Mouse (Mus musculus): ENCODE results near the gene Gm9918. TPM values are rescaled to one million over a fixed set of nuclear protein-coding genes. Genes with fewer than 3 reads are reported as not detected.

Gene Gm9918
- polyA plus RNA-seq (2015; fragmentation: Nextera tagmentation; extraction: Ambion mirVana): 0.06 TPM in 1 of 2 replicates, not detected in the other

GRCm38 (mm10) chr15:102270274-102270960, at the start of gene Gm9918:
TSS of gene Gm9918 (plus strand) at chr15:102270563.

DNA sequence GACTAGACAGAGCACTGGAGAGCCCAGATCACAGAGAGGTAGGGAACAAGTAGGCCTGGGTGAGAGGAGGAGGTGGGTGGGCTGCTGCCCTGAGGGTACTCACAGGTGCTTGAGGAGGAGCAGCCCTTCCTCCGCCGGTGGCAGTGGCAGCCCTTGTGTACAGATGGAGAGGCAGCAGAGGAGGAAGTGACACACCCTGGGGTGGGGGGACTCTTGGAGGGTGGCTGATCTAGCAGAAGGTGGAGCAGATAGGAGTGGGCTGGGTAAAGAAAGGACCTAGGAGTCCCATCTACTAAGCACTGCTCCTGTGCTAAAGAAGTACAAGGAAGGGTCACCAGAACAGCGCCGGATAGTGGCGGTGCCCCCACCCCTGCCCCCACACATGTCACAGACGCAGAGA, 38.6 kb upstream of the Gm9918 start, which contains the start of gene Itgb7:
Gene Itgb7 (minus strand): TSS at position 197 of the 400 bp plus-strand sequence.

GRCm38 (mm10) chr15:102257202-102258075, 12.9 kb upstream of the Gm9918 start, which contains the start of gene Rarg:
TSS of gene Rarg (minus strand) at chr15:102257517.

DNA sequence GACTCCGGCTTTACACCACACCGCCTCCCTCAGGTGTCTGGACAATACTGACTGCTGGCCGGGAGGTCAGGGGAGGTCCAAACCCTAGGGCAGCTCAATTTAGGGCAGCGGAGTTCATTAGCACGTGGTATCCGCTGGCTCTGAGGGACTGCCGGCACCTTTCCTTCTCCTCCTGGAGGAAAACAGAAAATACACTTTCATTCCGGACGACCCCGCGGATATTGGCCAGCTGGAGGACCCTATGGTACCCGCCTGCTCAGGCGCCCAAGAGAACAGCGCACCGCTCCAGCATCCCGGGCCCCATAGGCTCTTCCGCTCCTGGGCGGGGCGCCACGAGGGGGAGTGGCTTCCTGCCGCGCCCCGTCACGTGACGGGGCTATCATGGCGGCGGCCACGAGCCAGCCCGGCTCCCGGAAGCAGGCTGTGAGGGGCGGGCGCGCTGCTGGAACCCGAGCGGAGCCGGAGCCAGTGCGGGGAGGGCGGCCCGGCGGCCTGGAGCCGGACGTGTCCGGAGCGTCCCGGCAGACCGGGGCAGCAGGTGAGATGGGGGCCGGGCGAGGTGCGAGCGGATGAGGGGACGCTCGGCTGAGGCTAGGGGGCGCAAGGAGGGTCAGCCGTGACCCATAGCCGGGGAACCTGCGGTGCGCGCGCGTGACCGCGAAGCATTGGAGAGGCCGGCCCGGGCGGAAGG, 8.9 kb downstream of the Gm9918 start, which contains the start of gene Mfsd5:
Gene Mfsd5 (plus strand): TSS at position 363 of the 691 bp plus-strand sequence.

GRCm38 (mm10) chr15:102295633-102296367, 25.4 kb downstream of the Gm9918 start, which contains the start of gene Espl1:
TSS of gene Espl1 (plus strand) at chr15:102296266.

Other genes with a start within 250 kb of the Gm9918 start
- gene Krt18, start 242.4 kb upstream of the Gm9918 start, polyA plus RNA-seq (2015; fragmentation: Nextera tagmentation; extraction: Ambion mirVana): 5.0 and 6.7 TPM in 2 replicates
- 49.4 and 56.1 TPM in 2 replicates for gene Eif4b, start 196.8 kb upstream of the Gm9918 start, polyA plus RNA-seq (2015; fragmentation: Nextera tagmentation; extraction: Ambion mirVana)
- 19.1 and 21.2 TPM in 2 replicates for gene Tns2, start 170.2 kb upstream of the Gm9918 start, polyA plus RNA-seq (2015; fragmentation: Nextera tagmentation; extraction: Ambion mirVana)
- gene Spryd3, start 134.3 kb upstream of the Gm9918 start, polyA plus RNA-seq (2015; fragmentation: Nextera tagmentation; extraction: Ambion mirVana): 11.7 and 13.3 TPM in 2 replicates
- gene Igfbp6, start 126.2 kb upstream of the Gm9918 start, polyA plus RNA-seq (2015; fragmentation: Nextera tagmentation; extraction: Ambion mirVana): 60.7 and 79.8 TPM in 2 replicates
- gene Soat2, start 120.0 kb upstream of the Gm9918 start, polyA plus RNA-seq (2015; fragmentation: Nextera tagmentation; extraction: Ambion mirVana): 0.14 and 0.22 TPM in 2 replicates
- 25.8 and 26.2 TPM in 2 replicates for gene Zfp740, start 67.3 kb upstream of the Gm9918 start, polyA plus RNA-seq (2015; fragmentation: Nextera tagmentation; extraction: Ambion mirVana)
- 37.1 and 53.2 TPM in 2 replicates for gene Csad, start 65.8 kb upstream of the Gm9918 start, polyA plus RNA-seq (2015; fragmentation: Nextera tagmentation; extraction: Ambion mirVana)
- 1.8 and 2.2 TPM in 2 replicates for gene Itgb7, start 38.6 kb upstream of the Gm9918 start, polyA plus RNA-seq (2015; fragmentation: Nextera tagmentation; extraction: Ambion mirVana)
- gene Rarg, start 13.0 kb upstream of the Gm9918 start, polyA plus RNA-seq (2015; fragmentation: Nextera tagmentation; extraction: Ambion mirVana): 8.4 and 11.5 TPM in 2 replicates
- 30.0 and 37.6 TPM in 2 replicates for gene Mfsd5, start 8.9 kb downstream of the Gm9918 start, polyA plus RNA-seq (2015; fragmentation: Nextera tagmentation; extraction: Ambion mirVana)
- 2.5 and 3.5 TPM in 2 replicates for gene Espl1, start 25.7 kb downstream of the Gm9918 start, polyA plus RNA-seq (2015; fragmentation: Nextera tagmentation; extraction: Ambion mirVana)
- 270 and 314 TPM in 2 replicates for gene Pfdn5, start 55.6 kb downstream of the Gm9918 start, polyA plus RNA-seq (2015; fragmentation: Nextera tagmentation; extraction: Ambion mirVana)
- gene Myg1, start 61.1 kb downstream of the Gm9918 start, polyA plus RNA-seq (2015; fragmentation: Nextera tagmentation; extraction: Ambion mirVana): 30.0 and 30.5 TPM in 2 replicates
- 11.4 and 14.4 TPM in 2 replicates for gene Aaas, start 80.2 kb downstream of the Gm9918 start, polyA plus RNA-seq (2015; fragmentation: Nextera tagmentation; extraction: Ambion mirVana)
- gene Sp7, start 96.6 kb downstream of the Gm9918 start, polyA plus RNA-seq (2015; fragmentation: Nextera tagmentation; extraction: Ambion mirVana): 0.13 and 0.35 TPM in 2 replicates
- 3.3 and 4.0 TPM in 2 replicates for gene Sp1, start 135.6 kb downstream of the Gm9918 start, polyA plus RNA-seq (2015; fragmentation: Nextera tagmentation; extraction: Ambion mirVana)
- 7.8 and 9.7 TPM in 2 replicates for gene Amhr2, start 174.8 kb downstream of the Gm9918 start, polyA plus RNA-seq (2015; fragmentation: Nextera tagmentation; extraction: Ambion mirVana)
- 36.5 and 44.9 TPM in 2 replicates for gene Prr13, start 188.5 kb downstream of the Gm9918 start, polyA plus RNA-seq (2015; fragmentation: Nextera tagmentation; extraction: Ambion mirVana)
- 105 and 113 TPM in 2 replicates for gene Pcbp2, start 200.0 kb downstream of the Gm9918 start, polyA plus RNA-seq (2015; fragmentation: Nextera tagmentation; extraction: Ambion mirVana)
- 1.8 TPM in 1 of 2 replicates, not detected in the other for gene Gm10337, start 233.2 kb downstream of the Gm9918 start, polyA plus RNA-seq (2015; fragmentation: Nextera tagmentation; extraction: Ambion mirVana)
- 4.0 and 4.2 TPM in 2 replicates for gene Map3k12, start 246.5 kb downstream of the Gm9918 start, polyA plus RNA-seq (2015; fragmentation: Nextera tagmentation; extraction: Ambion mirVana)
- 62.3 and 70.0 TPM in 2 replicates for gene Tarbp2, start 247.6 kb downstream of the Gm9918 start, polyA plus RNA-seq (2015; fragmentation: Nextera tagmentation; extraction: Ambion mirVana)

Data from skeletal muscle tissue, postnatal 0 days (tissue).